Mouse (Mus musculus) forebrain, embryonic 15.5 days (tissue): ENCODE data around the gene Ppp2ca. TPM values are rescaled to one million over a fixed set of nuclear protein-coding genes. Genes with fewer than 3 reads are reported as not detected.

Experiments
- ATAC-seq: fragments of 200-750 bp; cut with Nextera tagmentation; replicated peaks from 2 replicates; pipeline ENCODE4 v1.8.0; 2017; ENCODE audit warnings: mild to moderate bottlenecking, moderate TSS enrichment, moderate library complexity
- H3K27ac ChIP-seq: fragments of 300-500 bp; sonication (generic); replicated peaks from 2 replicates; pipeline ENCODE4 v1.5.1; 2015; ENCODE audit warnings: mild to moderate bottlenecking, inconsistent platforms
- H3K27me3 ChIP-seq: fragments of 300-500 bp; sonication (generic); 2 replicates; pipeline ENCODE4 v1.6.1; 2015; ENCODE audit warnings: inconsistent platforms
- H3K36me3 ChIP-seq: fragments of 300-500 bp; sonication (generic); 2 replicates; pipeline ENCODE4 v1.6.1; 2015; ENCODE audit warnings: mild to moderate bottlenecking, inconsistent platforms
- H3K4me1 ChIP-seq: fragments of 300-500 bp; sonication (generic); 2 replicates; pipeline ENCODE4 v1.6.1; 2015; ENCODE audit warnings: inconsistent platforms
- H3K4me2 ChIP-seq: fragments of 300-500 bp; sonication (generic); replicated peaks from 2 replicates; pipeline ENCODE4 v1.6.1; 2015; ENCODE audit warnings: mild to moderate bottlenecking, inconsistent platforms
- H3K4me3 ChIP-seq: fragments of 300-500 bp; sonication (generic); 2 replicates; pipeline ENCODE4 v1.5.1; 2015; ENCODE audit warnings: mild to moderate bottlenecking, inconsistent platforms
- H3K9ac ChIP-seq: fragments of 300-500 bp; sonication (generic); replicated peaks from 2 replicates; pipeline ENCODE4 v1.6.1; 2015; ENCODE audit warnings: mild to moderate bottlenecking, inconsistent platforms
- H3K9me3 ChIP-seq: fragments of 300-500 bp; sonication (generic); 2 replicates; pipeline ENCODE4 v1.6.1; 2016; ENCODE audit warnings: inconsistent platforms
- WGBS: fragments of 180-500 bp; shearing (Covaris S2); methylation state at CpG from one replicate; pipeline ENCODE4 v1.1.7; 2015; ENCODE audit warnings: mixed read lengths; 5-methylcytosine and 5-hydroxymethylcytosine counted together
- microRNA-seq: library from miRNA; unstranded; fragments of <30 nt; microRNA quantifications from one replicate; pipeline ENCODE4, GENCODE M21; 2016
- polyA plus RNA-seq: library from polyadenylated mRNA; unstranded; fragments of >200 nt; fragmentation: Nextera tagmentation; extraction: Ambion mirVana; gene quantifications from 2 replicates; pipeline ENCODE4 v1.2.1, GENCODE M21; 2015

Gene Ppp2ca
- polyA plus RNA-seq, 1 experiment from 2014 or later = 129 TPM

DNA sequence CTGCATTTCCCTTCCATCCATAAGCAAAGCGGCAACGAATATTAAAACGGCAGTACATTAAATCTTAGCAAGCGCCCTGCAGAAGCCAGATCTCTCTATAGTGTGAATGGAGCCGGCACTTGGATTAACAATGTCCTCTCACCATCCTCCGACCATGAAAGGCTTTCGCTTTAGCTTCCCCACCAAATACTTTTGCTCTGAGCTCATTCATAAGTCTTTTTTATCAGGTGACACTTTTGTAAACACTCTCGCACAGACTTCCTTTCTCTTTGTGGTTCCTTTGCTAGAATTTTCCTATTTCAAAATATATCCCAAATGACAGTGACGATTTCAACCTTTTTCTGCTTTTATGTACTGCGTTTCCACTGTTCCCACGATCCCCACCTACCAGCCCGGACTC is 70.0 kb downstream of the Ppp2ca start:
- Histone ChIP-seq H3K36me3 (no peaks in the 10 kb centered on the region), H3K4me2 (peak overlapping the region; percentile 56), H3K27ac (no peak overlapping the region), H3K4me1 (peaks cover 10% of the 10 kb centered on the region), H3K9me3 (no peaks in the 10 kb centered on the region), H3K9ac (no peak overlapping the region), H3K4me3 (peak overlapping the region; percentile 37), H3K27me3 (peaks cover 26% of the 10 kb centered on the region)
- ATAC-seq = no peak
- 19% methylated on average over 12 of the region's 12 CpGs for WGBS

Small RNAs within 50 kb of the gene (microRNA-seq; reads per million reads assigned to microRNA genes)
- gene Gm24157 (not detected), gene Mir3061 (33.0 reads per million, percentile 38 among the genes with 10 or more reads in this experiment)

Other genes starting within 250 kb of the Ppp2ca start
- 0.45 and 0.47 TPM in 2 replicates for gene Jade2, start 241.0 kb upstream of the Ppp2ca start, polyA plus RNA-seq
- 113 and 118 TPM in 2 replicates for gene Cdkn2aipnl, start 131.0 kb upstream of the Ppp2ca start, polyA plus RNA-seq
- gene Ube2b, start 97.9 kb upstream of the Ppp2ca start, polyA plus RNA-seq = 289 and 290 TPM in 2 replicates
- 23.9 and 25.3 TPM in 2 replicates for gene Cdkl3, start 94.5 kb upstream of the Ppp2ca start, polyA plus RNA-seq
- gene Olfr1373, start 46.8 kb downstream of the Ppp2ca start, polyA plus RNA-seq = not detected in 2 replicates
- not detected in 2 replicates for gene Olfr1371, start 115.3 kb downstream of the Ppp2ca start, polyA plus RNA-seq
- 1,081 and 1,145 TPM in 2 replicates for gene Skp1a, start 133.3 kb downstream of the Ppp2ca start, polyA plus RNA-seq
- gene Tcf7, start 184.3 kb downstream of the Ppp2ca start, polyA plus RNA-seq = 3.4 and 4.2 TPM in 2 replicates